Mouse (Mus musculus) thymus, postnatal 0 days (tissue): ENCODE measurements around the gene Nacc1. TPM values are rescaled to one million over a fixed set of nuclear protein-coding genes. Genes with fewer than 3 reads are reported as not detected.
A peak's percentile ranks its signal among the peaks of the same experiment; 100 is the strongest.

ENCODE experiments used
- DNase-seq: peaks from one replicate; pipeline ENCODE4 v3.0.0-alpha.2; 2015; ENCODE audit warnings: low spot score
- polyA plus RNA-seq: library from polyadenylated mRNA; unstranded; fragments of >200 nt; fragmentation: Nextera tagmentation; extraction: Ambion mirVana; gene quantifications from 2 replicates; pipeline ENCODE4 v1.2.1, GENCODE M21; 2015

Nacc1 gene
- polyA plus RNA-seq: 12.1 TPM in 2 replicates

DNA sequence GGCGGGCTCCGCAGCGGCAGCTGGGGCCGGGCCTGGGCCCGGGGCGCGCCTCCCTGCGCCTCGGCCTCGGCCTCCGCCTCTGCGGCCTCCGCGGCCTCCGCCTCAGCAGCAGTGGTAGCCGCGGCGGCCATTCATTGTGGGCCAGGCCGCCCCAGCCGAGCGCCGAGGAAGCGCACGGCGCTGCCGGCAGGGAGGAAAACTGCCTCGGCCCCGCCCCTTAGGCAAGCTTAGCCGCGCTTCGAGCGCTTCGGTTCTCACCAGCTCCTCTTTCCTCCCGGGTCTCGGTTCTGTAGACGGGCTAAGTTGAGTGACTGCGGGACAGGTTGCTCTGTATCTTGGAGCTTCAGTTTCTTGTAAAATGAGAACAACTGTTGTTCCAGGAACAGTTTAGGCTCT lies at the start of gene Nacc1:
Nacc1 (minus strand) TSS at position 158 of the 396 bp plus-strand sequence.
- peak; percentile 87 for DNase-seq

DNA sequence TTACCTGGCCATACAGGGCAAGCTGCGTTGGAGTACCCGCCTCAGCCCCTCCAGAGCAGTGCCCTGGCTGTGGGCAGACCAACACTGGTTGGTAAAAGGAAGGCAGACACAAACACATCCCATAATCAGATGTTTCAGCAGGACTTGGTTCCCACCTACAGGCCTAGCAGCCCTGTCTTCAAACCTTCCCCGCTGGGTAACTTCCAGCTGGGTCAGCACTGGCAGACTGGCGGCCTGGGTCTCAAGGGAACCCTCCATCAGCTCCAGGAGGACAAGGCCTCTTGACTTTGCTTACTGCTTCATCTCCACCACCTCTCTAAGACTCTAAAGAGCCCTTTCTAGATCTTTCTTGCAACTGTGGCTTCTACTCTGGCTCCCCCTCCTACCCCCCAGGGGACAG lies 48.9 kb upstream of the Nacc1 start:
- no peak for DNase-seq

DNA sequence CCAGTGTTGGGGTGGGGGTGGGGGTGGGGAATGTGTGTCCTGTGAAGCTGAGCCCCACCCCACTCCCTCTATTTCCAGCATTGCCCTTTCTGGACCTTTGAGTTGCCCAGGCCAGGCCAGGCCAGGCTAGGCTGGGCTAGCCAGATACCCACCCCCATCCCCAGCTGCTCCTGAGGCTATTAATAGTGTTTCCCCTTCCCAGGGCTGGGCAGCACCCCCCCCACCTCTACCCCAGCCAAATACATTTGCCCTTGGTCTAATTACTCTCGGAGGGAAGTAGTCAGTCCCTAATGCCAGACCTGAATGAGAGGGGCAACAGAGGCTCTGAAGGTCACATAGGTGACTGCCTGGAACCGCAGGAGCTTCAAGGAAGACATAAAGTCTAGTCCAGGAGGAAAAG lies 47.9 kb upstream of the Nacc1 start:
- no peak for DNase-seq

DNA sequence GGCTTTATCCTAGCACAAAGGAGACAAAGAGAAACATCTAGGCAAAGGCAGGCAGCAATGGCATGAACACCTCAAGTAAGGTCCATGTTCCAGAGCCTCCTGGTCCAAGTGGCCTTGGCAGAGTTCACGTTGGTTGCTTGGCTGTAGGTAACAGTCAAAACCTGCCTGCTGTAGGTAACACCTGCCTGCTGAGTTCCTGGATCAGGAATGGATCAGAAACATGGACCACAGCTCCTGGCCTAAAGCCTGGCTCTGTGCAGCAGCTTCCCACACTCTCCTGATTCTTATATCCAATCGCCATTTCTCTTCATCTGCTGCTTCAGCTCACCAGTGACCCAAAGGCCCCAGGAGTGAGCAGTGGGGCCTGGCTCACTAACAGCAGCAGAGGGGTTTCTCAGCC lies 47.0 kb upstream of the Nacc1 start:
- DNase-seq: no peak

DNA sequence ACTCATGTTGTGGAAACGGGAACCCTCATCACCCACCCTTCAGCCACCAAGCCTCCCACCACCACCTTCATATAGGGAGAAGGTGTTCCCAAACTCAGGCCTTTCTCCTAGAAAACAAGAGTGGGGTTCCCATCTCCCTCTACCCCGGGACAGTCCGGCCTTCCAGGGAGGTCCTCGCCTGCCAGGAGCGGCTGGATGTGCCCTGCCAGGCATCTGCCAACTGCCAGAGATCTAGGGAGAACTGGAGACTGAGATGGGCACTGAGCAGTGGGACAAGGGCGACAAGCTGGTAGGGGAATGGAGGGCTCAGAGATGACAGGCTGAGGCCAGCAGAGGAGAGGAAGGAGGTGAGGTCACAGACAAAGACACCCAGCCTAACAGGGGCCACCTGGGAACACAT lies 46.3 kb upstream of the Nacc1 start:
- DNase-seq: no peak

DNA sequence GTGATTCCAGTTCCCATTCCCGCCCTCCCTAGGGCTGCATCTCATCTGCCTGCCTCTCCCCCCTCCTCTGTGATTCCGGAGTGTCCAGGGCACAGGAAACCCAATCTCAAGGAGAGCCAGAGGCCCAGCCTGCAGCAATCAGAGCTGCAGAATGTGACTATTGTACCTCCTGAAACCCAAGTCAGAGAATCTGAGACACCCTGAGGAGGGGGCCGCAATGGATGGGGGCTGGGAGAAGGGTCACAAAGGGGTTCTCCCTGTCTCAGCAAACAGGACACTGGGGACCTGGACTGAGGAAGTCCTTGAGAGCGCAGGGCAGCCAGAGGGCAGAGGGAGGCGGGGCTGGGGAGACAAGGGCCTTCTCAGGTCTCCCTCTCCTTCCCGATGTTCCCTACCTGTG lies 45.3 kb upstream of the Nacc1 start:
- DNase-seq: no peak

DNA sequence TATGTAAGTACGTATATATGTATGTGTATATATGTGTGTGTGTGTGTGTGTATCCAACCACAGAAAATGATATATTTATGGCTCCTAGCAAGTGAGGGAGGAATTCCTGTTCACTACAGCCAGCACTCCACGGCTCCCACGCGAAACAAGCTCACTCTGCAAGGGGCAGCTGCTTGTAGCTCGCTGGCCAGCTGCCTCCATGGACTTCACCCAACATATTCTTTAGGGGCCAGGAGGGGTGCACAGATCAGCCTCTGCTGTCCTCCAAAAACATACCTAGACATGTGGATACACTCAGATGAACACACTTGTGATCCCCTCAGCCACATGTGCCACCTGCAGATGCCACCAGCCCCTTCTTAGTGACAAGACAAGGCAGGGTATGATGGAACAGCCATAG lies 44.9 kb upstream of the Nacc1 start:
- no peak for DNase-seq

DNA sequence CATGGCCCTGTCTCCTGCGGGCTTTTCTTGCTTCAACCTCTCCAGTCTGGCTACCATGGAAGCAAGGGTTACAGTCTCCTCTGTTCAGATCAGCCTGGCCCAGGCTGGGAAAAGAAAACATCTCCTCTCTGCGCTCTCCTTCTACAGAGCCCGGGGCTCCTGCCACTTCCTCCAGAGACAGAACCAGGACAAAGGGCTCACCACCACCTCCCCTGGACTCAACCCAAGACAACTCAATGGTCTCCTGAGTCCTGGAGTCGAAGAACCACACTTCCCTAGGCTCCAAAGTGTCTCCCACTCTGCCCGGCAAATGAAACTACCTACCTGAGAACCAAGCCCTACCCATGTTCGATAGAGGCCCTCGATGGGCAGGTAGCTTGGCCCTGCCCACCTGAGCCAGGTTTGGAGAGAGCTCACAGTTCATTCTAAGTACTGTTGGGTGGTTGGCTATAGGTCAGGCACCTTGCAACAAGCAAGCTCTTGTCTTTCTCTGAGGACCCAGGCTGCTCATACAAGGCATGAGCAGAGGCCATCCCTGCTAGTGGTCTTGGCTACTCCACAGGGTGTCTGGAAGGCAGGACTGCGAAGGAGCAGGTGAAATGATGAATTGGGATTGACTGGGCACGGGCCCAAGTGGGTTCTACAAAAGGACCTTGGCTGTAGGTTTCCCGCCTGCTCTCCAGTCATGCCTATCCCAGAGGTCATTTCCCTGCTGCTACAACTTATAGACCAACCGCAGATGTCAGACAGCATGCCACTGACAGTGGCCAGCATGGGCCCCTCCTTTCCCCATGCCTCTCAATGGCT lies 43.9 kb upstream of the Nacc1 start:
- no peak for DNase-seq

DNA sequence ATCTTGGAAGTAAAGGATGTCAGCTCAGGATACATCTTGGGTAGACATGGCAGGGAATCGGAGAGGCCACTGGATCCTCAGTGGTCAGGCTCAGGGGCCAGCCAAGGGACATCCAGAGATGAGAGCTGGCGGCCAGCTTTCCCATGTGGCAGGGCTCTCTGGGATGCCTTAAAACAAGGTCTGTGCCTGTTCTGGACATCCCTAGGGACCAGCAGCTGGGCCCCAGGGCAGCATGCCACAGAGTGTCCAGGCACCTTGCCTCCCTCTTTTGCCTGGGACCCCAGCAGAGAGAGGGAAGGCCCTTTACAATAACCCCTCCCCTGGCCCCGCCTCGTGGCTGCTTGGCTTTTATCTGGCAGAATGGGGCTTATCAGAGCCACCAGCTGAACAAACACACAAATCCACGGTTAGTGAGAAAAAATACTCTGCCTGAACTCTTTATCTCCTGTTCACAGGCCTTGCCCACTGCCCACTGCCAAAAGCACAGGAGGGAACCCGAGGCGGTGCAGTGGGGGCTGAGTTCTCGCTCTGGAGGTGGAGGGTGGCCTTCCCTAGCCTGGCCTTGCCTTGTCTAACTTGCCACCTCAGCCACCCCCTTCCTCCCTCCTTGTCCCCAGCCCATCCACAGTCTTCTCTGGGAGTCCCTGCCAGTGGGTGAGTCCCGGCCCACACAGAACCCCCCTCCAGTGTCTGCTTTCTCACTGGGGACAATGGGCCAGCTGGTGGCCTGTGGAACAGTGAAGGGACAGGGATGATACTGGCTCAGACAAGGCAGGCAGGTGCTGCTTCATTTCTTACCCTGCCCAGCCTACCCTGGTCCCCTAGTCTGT lies 43.1 kb upstream of the Nacc1 start:
- DNase-seq: no peak

DNA sequence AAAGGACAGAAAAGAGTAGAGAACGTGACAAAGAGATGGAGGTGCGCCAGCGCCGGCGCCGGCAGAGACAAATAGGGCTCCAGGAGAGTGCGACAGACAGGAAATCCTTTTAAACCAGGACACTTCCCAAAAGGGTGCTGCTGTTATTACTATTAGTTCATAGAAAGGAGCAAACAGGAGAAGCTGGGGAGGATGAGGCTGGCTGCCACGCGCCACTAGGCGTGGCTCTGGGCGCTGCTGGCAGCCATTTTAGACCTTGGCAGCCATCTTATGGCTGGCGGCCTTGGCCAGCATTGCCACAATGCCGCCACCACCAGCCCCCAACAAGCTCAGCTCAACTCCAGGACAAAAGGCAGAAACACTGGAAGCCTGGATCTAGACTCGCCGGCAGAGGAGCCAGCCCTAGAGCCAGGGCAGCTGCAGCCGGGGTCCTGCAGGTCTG lies 42.3 kb upstream of the Nacc1 start:
- DNase-seq: no peak

DNA sequence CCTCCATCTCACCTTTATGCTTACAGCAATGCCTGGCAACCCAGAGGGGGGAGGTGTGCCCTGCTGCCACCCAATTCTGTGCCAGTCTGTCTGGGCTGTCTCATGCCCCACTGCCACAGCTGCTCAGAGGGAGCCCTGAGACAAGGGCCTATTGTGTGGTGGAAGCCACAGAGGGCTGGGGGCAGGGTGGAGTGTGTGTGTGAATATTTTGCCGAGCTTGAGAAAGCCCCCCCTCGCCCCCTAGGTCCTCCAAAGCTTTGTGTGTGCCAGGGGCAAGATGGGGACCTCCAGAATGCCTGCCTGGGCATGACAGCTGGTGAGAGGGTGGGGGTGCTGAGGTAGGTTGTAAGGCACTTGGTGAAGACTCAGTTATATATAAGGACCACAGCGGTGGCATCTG lies 40.8 kb upstream of the Nacc1 start:
- DNase-seq: no peak

DNA sequence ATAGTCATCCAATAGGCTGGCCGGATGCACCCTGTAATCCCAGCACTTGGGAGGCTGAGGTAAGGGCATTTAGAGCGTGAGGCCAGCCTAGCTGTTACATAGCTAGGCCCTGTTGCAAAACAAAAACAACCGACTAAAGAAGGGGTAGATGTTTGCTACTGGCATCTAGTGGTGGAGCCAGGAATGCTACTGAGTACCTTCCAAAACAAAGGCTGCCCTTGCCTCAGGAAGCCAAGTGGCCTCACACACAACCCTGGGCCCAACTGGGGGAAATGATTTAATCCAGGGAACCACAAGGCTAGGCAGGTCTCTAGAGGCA lies 38.2 kb upstream of the Nacc1 start:
- DNase-seq: no peak

DNA sequence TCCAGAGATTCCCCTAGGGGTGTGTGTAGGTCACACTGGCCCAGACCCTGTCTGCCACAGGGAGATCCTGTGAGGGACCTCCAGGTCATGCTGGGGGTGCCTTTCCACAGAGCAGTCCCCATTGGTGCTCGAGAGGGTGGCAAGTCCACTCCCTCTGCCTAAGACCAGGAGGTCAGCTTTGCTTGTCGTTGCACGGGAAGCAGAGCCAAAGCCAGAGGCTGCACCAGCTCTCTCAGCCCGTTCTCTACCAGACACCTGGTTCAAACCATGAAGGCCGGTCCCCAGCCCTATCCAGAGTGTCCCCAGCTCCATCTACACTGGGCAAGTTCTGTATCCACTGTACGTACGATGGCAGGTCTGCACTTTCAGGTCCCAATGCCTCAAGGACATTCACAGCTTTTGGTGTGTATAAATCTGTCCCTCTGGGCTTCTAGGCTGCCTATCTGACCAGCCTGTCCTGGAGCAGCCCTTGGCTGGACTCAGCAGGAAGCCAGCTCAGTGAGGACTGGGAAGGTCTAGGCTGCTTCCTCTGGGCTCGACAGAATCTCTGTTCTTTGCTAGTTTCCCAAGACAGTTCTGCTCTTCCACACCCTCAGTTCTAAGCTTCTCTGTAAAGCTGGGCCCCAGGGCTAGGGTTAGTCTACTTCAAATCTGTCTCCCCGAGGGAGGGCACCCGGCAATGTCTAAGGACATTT lies 37.7 kb upstream of the Nacc1 start:
- DNase-seq: no peak

DNA sequence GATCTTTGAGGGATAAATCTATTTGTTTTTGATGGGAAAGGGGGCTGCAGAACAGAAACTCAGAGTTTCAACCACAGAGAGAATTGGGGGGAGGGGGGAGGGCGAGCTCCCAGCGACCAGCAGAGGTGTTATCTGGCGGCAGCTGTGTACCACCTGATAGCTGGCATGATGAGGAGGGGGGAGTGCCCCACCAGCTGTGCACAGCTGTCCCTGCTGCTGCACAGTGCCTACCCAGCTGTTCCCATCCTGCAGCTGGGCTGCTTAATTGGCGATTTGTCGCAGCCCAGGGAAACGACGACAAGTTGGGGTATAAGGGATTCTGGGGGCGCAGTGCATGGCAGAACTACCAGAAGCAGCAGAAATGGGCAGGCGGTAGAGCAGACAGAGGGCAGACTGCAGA lies 37.0 kb upstream of the Nacc1 start:
- peak; percentile 68 for DNase-seq

DNA sequence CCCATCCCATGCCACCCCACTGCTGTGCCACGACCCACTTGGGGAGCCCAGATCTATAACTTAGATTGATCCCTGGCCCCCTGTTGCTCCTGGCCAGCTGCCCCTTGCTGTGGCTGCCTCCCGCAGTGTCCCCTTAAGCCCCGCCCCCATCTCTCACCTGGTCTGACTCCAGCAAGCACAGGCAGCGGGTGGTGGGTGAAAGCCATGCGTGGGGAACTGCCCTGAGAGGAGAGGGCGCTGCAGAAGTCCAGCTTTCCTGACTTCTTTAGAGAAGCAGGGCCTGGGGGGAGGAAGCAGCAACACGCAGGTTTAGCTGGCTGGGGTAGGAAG lies 35.9 kb upstream of the Nacc1 start:
- DNase-seq: peak; percentile 37

DNA sequence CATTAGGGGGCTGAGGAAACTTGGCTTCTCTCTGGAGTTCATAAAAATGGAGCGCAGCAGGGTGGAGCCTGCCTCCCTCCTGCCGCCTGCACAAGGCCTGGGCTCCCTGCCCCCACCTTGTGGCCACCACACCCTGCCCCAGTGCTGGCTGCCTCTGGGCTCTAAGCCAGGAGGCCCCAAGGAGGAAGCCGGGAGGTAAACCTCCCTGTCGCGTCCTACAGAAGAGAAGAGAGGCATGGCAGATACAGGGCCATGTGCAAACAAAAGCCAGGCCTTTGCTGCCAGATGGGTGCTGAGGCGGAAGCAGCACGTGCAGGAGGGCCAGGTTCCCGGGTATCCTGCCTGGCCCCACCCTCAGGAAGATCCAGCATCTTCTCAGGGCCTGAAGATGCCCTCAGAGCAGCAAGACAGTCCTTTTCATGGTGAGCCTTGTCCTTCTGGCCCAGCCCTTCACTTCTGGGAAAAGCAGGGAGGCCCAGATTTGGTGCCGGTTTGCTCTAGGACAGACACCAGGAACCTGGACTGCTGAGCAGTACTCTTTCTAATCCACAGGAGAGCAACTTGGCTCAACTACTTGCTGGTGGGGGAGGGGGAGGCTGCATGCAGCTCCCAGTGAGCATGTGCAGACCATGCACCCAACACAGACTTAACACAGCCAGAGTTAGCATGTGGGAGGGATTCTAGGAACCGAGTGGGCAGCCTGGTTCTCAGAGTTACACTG lies 35.3 kb upstream of the Nacc1 start, which contains the start of gene G430095P16Rik:
G430095P16Rik (plus strand) TSS at position 158 of the 721 bp plus-strand sequence.
- peak; percentile 59 for DNase-seq

DNA sequence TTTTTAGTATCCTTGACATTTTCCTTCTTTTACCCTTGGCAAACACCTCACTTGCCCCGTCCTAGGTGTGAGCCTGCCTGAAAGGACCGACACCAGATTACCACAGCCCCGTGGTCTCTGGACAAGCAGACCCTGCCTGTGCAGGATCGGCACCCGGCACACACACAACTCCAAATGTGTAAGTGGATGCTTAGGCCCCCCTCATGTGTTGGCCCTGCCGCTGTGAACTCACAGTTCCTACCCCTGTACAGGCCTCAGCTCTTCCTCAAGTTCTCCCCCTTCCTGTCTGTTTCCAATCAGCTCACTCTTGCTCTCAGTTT lies 34.8 kb upstream of the Nacc1 start:
- DNase-seq: no peak

DNA sequence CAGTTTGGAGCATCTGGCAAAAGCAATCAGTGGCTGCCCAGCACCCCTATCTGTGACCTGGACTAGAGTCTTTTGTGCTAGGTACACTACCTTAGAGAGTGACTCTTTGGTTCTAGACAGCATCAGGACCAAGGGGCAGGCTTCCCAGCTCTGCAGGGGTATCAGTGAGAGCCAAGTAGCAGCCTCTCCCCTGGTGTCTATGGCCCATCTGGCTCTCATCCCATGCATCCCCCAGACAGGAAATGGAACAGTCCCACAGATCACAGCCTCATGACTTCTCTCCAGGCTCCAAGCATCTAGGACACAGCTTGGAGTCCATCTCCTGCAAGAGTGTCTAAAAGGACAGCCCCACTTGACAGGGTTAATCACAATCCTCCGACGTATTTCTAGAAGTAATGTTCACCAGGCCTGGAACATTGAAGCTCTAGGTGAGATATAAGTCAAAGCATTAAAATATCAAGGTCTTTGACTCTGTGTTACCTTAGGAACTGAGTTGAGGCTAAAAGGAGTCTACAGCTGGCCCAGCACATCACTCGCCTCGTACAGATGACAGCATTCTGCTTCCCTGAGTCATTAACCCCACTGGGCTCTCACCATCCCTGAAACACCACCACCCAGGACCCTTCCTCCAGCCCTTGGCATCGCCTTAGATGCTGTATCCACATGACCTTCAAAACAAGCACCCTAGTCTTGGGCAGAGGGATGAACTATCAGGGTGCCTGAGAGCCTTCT lies 31.5 kb upstream of the Nacc1 start:
- DNase-seq: no peak

DNA sequence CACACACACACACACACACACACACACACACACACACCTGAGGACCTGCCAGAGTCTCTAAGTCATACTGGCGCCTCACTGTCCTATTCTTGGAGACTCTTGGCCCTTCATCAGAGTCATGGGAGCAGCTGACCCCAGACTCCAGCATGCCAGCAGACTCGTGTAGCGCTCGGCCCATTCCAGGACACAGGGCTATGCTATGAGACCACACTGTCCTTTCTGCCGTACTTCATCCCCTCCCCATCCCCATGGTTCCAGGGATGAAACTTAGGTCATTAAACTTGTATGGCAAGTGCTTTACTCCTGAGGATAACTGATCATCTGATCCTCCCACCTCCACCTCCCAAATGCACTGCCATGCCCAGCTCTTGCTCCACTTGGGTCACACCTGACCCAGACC lies 30.8 kb upstream of the Nacc1 start:
- no peak for DNase-seq

DNA sequence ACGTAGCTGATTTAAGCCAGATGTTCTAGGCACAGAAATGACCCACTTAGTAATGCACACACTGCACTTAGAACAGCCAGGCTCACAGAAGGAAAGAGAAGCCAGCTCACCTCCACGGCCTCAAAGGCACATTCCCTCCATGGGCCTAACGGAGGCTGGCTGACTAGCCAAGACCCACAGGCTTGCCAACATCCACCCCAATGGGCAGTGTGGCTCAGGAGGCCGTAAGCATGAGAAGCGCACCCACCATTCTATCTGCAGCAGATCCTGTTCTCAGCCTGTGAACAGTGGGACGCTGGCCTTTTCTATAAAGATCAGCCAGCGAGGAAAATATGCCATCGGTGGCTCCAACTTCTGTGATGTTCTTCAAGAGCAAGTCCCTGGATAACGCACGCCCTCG lies 29.1 kb upstream of the Nacc1 start:
- no peak for DNase-seq

DNA sequence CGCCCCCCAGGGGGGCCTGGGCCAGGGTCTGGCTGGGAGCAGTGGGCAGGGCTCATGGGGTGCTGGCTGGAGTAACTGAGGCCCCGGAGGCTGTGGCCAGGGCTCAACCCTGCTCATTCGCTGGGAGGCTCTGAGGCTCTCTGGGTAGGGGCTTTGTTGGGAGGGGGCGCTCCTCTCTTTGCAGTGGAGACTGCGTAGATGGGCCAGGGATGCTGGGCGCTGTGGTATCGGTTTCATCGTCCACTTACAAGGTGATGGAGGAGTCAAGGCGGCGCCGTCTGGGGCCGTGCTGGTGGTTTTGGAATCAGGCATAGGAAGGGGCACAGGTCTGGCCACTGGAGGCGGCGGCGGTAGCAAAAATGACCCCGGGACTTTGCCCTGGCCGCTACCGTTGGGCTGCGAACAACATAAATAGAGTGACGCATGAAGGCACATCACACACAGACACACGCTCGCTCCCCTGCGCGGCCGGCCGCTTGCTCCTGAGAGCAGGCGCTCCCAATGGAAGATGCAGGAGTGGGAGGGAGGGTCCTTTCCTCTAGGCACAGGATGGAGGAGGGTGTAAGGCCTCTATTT lies 28.3 kb upstream of the Nacc1 start:
- DNase-seq: no peak
